Mouse (Mus musculus): ENCODE measurements around the gene Fgf5. TPM values are rescaled to one million over a fixed set of nuclear protein-coding genes. Genes with fewer than 3 reads are reported as not detected.

Fgf5 gene
- 1 to 10 TPM; 2.2 to 4.1 TPM for total RNA-seq (2021)
- long read RNA-seq, experiment 1, transcript Fgf5-202 (2 exons, 600 nt), result major isoform, 7 of 11 reads
- long read RNA-seq, experiment 1, partial matches to known transcripts, result 0 of 11 reads
- long read RNA-seq, experiment 1, other reads (novel, unspliced or antisense), result 1 of 11 reads
- long read RNA-seq, experiment 2, transcript Fgf5-201 (3 exons, 2,501 nt), result major isoform, 6 of 8 reads
- long read RNA-seq, experiment 2, partial matches to known transcripts, result 0 of 8 reads
- long read RNA-seq, experiment 2, other reads (novel, unspliced or antisense), result 0 of 8 reads

DNA sequence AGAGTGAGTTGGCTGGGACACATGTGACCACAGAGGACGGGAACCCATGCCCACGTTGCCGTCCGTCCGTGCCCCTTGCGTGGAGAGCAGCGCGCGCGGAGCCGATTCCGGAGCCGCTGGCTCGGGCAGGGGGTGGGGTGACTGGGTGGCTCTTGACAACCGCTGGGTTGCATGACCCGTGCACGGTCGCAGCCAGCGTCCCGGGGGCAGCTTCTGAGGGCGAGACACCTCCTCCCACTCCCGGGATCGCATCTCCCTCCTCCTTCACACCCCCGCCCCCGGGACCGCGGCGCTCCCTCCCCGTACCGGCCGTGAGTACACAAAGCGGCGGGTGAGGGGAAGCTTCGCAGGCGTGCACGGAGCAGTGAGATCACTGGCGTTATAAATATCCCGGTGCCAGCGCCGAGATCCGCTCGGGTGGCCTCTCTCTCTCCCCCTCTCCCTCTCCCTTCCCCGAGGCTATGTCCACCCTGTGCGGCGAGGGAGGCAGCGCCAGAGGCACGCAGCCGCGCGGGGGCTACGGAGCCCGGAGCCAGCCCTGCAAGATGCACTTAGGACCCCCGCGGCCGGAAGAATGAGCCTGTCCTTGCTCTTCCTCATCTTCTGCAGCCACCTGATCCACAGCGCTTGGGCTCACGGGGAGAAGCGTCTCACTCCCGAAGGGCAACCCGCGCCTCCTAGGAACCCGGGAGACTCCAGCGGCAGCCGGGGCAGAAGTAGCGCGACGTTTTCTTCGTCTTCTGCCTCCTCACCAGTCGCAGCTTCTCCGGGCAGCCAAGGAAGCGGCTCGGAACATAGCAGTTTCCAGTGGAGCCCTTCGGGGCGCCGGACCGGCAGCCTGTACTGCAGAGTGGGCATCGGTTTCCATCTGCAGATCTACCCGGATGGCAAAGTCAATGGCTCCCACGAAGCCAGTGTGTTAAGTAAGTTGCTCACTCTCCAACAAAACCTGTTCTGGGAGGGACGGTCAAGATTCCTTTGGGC is at the start of gene Fgf5:
Gene Fgf5, plus strand, starts transcription at position 347 of the 984 bp plus-strand sequence.
- DNase-seq (ENCODE audit: low spot score in 2 of 2), result peak in 1 of 2 experiments; percentile 23

DNA sequence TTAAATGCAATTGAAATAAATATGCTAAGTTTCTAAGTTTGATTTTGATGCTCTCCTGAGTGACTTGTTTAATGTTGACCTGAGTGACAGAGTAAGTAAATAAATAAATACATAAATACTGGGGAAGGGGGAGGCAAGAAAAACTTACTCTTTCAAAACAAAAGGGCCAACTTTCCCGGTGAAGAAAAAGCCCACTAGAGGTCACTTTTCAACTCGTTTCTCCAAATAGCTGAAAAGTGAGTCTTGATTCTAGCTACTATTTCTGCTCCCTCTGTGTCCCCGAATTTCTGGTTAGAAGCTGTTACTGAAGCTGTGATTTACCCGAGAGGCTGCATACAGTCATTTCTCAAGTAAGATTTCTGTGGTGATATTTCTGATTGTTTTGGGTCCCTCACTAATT is 41.5 kb upstream of the Fgf5 start:
- no peak for DNase-seq (ENCODE audit: low spot score in 2 of 2)

DNA sequence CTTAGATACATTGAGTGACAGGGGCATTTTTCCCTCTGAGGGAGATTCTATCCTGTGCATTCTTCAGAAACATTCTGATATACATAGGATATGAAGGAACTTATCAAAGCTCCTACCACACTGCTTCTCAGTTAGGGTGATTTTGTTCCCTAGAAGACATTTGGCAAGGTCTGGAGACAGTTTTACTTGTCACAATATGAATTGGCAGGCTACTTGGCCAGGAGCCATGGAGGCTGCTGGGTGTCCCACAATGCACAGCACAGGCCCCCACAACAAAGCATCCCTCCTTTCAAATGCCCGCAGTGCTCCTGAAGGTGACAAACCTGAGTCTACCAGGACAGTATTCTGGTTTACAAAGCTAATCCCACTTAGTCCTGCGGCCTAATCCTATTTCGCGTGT is 32.0 kb upstream of the Fgf5 start:
- DNase-seq (ENCODE audit: low spot score in 2 of 2), result no peak

DNA sequence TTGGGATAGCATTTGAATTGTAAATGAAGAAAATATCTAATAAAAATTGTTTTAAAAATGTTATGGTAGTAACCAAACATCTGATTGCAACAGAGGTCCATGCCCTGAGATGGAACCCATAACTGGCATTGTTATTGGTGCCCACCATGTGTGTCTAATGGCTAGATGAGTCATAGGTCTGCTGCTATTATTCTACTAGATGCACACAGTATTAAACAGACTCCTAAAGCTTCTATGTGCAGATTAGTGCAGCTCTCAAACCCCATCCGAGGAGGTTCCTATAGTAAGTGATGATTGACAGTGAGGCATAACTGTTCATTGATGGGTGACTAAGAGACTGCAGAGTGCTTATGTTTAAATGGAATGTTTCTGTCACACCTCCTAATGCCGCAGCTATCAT is 27.3 kb upstream of the Fgf5 start:
- DNase-seq (ENCODE audit: low spot score in 2 of 2), result no peak

DNA sequence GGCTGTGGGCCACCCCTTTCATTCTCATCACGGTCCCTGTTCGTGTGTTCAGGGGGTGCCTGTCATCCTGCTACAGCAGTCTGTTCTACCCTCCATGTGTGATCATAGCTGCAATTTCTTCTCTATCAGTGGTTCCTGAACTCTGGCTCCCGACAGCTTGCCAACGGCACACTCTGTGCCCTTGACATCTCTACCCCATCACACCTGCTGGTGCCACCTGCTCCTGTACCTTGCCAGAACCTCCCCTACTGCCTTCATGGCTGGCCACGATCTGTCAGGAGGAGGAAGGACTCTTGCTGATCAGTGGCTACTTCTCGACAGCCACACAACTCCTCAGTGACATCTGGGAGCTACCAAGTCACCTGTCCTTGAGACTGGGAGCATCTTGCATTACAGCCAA is 24.5 kb upstream of the Fgf5 start:
- no peak for DNase-seq (ENCODE audit: low spot score in 2 of 2)

DNA sequence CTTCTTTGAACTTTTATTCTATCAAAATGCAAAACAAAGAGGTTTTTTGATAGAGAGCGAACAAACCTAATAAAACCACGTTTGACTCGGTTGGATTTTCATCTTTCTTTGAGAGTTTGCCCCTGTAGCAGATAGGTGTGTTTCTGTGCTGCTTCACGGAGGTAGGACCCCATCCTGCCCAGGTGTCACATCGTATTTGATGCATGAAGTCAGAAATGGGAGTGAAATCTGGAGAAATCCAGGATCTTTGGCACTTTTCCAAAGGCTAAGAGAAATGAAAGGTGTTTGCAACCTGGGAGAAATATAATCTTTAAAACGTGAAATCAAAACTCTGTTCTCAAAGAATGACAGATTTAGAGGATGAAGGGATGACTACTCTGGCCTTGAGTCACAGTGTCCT is 15.5 kb upstream of the Fgf5 start:
- DNase-seq (ENCODE audit: low spot score in 2 of 2), result no peak

DNA sequence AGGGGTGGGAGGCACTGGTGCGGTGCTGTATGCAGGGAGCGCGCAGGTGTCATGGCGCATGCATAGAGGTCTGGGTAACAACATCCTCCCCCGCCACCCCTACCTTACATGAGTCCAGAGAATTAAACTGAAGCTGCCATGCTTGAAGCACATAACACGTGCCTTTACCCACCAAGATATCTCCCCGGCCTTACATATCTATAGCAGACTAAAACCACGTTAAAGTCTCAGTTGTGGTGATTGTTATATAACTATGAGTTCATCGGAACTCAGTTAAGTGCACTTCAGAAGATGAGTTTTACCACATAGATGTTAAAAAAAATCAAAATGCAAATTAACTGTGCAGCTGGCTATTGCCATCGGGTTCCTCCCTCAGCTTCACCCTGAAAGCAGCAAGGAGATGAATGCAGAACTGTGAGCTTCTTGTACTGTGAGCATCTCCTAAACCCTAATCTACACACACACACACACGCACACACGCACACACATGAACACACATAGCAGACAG is 12.6 kb upstream of the Fgf5 start:
- DNase-seq (ENCODE audit: low spot score in 2 of 2), result no peak

DNA sequence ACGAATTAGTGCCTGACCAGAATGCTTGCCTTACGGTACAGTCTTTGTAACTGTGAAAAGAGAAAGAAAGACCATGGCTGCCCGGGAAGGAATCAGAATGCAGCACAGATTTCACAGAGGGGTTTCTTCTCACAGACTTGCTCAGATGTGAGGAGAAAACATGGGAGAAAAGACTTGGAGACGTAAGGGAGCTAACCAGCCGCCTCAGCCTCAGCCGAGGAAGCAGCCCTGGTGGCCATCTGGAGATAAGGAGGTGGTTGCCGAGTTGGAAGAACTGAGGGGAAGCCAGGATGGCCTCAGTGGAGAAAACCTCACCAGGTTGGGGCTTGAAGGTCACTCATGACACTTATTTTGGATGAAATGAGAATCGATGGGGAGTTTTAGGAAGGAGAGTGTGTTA is 8.7 kb upstream of the Fgf5 start:
- DNase-seq (ENCODE audit: low spot score in 2 of 2), result no peak

DNA sequence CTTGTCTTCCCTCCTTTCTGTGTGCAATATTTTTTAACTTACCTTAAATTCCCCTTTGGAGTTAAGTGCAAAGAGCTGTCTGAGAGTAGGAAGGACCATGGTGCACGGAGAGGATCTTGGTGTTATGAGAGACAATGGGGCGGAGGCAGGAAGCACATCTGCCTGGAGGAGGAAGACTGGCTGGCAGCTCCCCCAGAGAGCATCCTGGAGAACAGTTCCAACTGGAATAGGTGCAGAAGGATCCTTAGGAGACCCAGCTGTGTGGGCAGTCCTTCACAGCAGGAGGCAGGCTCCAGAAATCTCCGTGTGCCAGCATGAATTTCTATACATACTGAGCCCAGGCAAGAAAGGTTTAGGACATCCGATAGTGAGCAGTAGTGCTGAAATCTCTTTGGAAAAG is 8.0 kb upstream of the Fgf5 start:
- no peak for DNase-seq (ENCODE audit: low spot score in 2 of 2)

DNA sequence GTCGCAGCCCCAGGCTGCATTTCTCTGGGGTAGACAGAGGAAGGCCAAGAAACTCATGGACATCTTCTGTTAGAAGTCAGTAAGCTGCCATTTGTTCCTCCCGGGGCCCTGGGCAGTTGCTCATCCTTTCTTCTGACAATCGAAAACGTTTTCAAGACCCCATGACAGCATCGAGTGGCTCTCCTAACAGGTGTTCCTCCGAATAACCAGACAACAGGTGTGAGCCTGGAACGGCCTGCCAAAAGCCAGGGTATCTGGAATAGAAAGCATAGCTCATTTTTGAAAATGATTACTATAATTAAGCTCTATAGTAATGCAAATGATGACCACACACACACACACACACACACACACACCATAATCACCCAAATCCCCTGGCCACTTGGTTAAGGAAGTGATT is 7.2 kb upstream of the Fgf5 start:
- DNase-seq (ENCODE audit: low spot score in 2 of 2), result no peak

DNA sequence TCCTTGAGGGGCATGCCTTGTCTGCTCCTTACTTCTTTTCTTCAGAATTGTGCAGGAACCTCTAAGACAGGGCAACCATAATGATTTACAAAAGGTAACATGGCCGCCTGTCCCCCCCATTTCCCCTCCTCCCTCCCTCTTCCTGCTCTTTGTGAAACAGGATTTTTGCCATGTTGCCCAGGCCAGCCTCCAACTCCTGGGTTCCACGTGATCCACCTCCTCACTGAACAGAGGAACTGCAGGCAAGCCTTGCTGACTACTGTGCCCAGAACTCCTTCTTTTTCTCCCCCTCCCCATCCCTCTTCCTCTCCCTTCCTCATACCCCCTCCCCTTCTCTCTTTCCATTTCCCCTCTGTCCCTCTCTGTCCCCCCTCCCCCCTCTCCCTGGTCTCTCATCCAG is 6.5 kb upstream of the Fgf5 start:
- DNase-seq (ENCODE audit: low spot score in 2 of 2), result no peak

DNA sequence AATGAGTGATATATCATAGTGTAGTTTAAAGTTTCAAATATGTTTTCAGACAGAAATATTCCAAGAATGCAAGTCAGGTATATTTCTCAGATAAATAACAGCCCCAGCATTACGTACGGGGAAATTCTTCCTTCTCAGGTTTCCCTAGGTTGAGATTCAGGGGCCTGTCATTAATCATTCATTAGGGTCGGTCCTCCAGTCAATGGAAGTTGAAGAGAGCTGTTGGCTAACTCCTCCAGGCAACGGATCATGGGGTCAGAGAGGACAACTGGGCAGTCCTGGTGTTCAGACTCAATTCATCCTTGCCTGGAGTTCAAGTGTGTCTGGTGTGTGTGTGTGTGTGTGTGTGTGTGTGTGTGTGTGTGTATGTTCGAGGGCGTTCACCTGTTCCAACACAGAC is 837 bp upstream of the Fgf5 start:
- DNase-seq (ENCODE audit: low spot score in 2 of 2), result no peak

DNA sequence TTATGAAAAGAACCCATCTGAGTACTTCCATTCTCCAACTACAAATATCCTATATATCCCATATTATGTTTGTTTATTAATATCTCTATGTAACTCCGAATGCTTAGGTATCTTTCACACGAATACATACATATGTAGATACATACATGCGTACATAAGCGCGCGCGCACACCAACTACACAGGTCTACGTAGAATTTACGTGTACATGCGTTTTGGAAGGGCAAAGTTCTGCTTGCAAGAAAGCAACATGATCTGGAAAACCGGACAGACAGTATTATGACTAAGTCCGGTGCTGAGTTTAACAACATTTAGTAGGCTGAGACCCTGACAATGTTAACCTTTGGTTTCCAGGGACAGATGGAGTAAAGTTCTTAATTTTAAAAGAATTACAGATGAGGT is 1.2 kb downstream of the Fgf5 start:
- DNase-seq (ENCODE audit: low spot score in 2 of 2), result no peak

DNA sequence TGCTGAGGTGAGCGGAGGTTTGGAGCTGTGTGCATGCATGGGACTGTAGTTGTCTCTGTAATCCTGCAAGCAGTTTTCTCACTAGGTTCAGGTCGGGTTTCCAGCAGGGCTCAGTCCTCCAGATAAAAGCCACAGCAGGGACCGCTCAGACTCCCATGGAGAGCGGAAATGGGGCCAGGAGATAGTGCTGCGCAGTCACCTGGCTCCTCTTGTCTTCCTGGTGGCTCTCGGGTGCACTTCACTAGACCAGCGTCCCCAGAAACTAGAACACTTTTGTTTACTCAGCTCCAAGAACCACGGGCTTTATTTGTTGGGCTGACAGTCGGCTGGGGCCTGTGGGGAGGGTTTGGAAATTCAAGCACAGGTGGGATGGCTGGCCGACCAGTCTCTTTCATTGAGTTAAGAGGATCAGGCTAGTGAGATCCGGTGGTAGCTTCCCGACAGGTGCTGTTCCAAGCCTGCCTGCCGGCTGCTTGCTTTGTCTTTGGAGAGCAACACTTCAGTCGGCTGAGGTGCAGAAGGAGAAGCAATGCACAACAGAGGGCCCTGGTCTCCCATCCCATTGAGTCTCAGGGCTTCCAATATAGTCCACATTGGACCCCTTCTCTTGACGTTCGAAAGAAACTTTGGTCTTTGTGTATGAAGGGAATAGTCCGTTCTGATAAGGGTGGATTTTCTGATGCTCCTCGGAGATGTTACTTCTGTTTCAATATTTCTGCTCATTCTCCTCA is 1.9 kb downstream of the Fgf5 start:
- no peak for DNase-seq (ENCODE audit: low spot score in 2 of 2)

DNA sequence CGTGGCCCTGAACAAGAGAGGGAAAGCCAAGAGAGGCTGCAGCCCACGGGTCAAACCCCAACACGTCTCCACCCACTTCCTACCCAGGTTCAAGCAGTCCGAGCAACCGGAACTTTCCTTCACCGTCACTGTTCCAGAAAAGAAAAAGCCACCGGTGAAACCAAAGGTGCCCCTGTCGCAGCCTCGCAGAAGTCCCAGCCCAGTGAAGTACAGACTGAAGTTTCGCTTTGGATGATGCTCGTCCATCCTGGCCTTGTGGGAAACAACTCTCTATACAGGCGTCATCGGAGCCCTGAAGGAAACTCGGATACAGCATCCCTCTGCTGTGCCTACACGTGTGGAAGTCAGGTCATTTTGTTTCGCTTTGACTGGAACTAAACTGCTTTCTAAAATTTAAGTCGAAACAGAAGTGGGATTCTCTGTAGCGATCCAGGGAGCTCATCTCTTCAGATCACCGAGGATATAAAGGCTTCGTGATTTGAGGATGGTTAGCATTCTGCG is 21.4 kb downstream of the Fgf5 start:
- DNase-seq (ENCODE audit: low spot score in 2 of 2), result no peak

DNA sequence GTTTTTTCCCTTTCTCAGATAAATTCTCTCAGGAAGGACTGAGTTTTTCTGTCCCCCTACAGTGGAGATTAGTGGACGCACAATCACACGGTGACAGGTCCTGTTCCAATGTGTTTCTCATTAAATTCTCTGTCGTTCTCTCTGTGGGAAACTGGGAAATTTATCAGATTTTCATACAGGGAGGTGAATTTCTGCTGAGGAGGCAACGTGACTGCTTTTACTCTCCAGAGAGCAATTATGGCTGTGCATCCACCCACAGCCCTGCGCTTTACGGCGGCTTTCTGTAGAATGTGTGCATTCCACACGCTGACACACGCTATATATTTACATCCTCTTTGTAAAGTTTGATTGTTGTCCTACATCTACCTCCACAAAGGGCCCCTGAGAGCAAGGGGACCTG is 28.0 kb downstream of the Fgf5 start:
- DNase-seq (ENCODE audit: low spot score in 2 of 2), result no peak

DNA sequence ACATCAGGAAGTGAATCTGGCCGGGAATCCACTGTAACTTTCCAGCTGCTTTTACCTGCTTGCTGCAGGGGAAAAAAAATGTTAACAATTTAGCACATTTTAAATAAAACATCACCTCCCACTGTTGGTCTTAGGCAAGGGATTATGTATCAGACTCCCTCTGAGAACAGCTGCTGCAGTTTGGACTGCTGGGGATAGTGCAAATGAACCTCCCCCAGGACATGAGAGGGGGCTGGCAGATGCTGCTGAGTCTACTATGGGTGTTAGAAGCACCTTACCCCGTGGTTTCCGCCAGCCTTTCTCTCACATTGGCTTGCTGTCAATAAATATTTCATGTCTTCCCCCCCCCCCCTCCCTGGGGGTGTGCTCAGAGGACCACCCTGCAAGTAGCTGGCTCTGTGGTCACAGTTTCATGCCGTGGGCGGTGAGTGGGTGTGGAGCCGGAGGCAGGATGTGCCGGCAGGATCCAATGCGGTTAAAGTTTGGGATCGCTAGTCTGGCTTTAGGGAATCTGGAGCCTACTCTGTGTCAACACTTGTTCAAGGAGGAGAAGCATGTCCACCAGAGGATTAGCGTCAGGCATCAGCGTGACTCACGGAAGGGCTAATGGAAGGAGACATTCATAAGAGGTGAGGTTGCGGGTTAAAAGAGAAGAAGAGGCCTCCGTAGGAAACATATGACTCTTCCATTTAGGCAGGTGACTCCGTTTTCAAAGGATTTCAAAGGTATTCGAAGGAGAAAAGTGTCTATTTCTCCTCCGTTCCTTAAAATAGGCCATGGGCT is 29.9 kb downstream of the Fgf5 start:
- DNase-seq (ENCODE audit: low spot score in 2 of 2), result no peak

DNA sequence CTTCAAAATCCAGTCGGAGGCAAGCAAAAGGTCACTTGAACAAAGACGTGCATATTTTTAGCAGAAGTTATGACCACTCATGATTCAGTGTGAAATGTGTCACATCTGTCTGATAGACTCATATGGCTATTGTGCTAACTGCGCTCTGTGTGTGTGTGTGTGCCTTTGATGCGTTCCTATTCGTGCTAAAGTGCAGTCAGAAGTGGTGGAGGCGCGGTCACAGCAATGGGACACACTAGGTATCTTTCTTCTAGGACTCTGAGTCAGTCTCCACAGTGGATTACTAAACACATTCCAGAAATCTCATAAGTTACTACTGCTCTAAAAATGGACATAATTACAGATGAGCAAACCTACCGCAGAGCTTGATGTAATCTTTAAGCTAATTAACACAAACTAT is 36.7 kb downstream of the Fgf5 start:
- DNase-seq (ENCODE audit: low spot score in 2 of 2), result no peak

DNA sequence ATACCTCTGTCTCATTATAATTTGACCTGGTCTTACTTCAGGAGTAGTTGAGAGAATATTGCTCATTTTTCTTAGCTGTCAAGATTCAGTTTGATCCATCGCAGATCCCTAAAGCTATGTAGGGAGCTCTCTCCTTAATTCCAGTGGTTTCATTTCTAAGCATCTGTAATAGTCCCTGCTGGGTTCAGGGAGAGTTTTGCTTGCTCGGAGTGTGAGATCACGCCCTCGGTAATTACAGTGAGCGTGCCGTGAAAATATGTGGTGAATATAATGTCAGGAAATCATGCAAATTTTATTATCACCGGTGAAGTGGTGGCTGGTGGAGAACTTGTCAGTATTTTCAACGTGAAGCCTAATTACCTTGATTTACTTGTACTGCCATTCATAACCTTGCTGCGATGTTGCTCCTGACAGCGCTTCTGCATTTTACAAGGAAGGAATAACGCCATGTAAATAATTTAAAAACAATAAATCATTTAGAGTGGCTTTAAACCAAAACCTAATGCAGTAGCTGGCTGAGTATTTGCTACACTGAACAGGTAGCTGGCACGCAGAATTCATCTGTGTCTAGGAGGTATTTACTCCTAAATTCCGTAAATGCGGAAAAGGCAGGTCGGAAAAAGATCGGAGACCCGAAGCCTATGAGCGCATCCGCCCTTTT is 38.5 kb downstream of the Fgf5 start:
- no peak for DNase-seq (ENCODE audit: low spot score in 2 of 2)

DNA sequence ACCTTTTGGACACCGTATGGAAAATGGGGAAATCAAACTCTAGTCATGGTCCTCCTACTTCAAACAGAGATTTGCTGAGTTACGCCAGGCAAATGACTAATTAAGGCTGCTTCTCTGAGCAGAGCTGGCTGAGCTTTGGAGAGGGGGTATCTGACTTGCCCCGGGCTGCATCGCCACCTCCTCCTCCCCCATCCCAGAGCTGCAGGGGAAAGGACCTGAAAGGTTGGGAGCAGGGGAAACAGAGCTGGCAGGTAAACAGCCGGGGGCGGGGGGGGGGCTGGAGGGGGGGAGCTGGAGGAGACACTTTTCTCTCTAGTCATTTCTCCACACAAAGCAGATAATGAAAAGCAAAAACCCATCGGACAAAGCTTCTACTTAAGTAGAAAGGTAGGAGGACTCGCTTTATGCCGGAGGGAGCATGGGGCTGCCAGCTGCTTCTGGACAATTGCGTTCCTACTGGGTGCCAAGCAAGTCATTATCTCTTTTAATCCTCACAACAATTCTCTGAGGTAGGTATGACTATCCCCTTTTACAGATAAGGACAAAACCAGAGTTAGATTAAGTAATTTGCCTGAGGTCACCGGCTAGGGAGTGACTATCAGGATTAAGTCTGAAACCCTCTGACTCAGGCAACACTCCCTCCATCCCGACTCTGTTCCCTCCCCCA is 39.2 kb downstream of the Fgf5 start:
- no peak for DNase-seq (ENCODE audit: low spot score in 2 of 2)

Measured in gastrocnemius, postnatal 4 days (tissue).